Mouse (Mus musculus) liver, embryonic 11.5 days (tissue): Measurements from ENCODE around the gene Ocln. TPM values are rescaled to one million over a fixed set of nuclear protein-coding genes. Genes with fewer than 3 reads are reported as not detected.

ENCODE experiments used
- ATAC-seq: fragments of 200-750 bp; cut with Nextera tagmentation; replicated peaks from 2 replicates; pipeline ENCODE4 v1.8.0; 2017; ENCODE audit warnings: moderate number of reproducible peaks, mild to moderate bottlenecking, moderate TSS enrichment, moderate library complexity; ENCODE audit not compliant: low FRiP score
- DNase-seq: peaks from one replicate; pipeline ENCODE4 v3.0.0-alpha.2; 2017; ENCODE audit warnings: low spot score
- H3K27ac ChIP-seq: fragments of 300-500 bp; sonication (generic); 2 replicates; pipeline ENCODE4 v1.5.1; 2014; ENCODE audit warnings: mild to moderate bottlenecking, low read depth, low read length, control low read depth
- H3K27me3 ChIP-seq: fragments of 300-500 bp; sonication (generic); replicated peaks from 2 replicates; pipeline ENCODE4 v1.6.1; 2014; ENCODE audit warnings: low read length, mixed read lengths; ENCODE audit not compliant: control insufficient read depth, insufficient read depth
- H3K36me3 ChIP-seq: fragments of 300-500 bp; sonication (generic); 2 replicates; pipeline ENCODE4 v1.6.1; 2014; ENCODE audit warnings: mild to moderate bottlenecking, low read length, moderate library complexity, mixed read lengths; ENCODE audit not compliant: control insufficient read depth, insufficient read depth
- H3K4me1 ChIP-seq: fragments of 300-500 bp; sonication (generic); replicated peaks from 2 replicates; pipeline ENCODE4 v1.6.1; 2014; ENCODE audit warnings: low read length, mixed read lengths; ENCODE audit not compliant: control insufficient read depth, insufficient read depth
- H3K4me2 ChIP-seq: fragments of 300-500 bp; sonication (generic); 2 replicates; pipeline ENCODE4 v1.6.1; 2014; ENCODE audit warnings: mild to moderate bottlenecking, control low read depth, moderate library complexity
- H3K4me3 ChIP-seq: fragments of 300-500 bp; sonication (generic); 2 replicates; pipeline ENCODE4 v1.5.1; 2014; ENCODE audit warnings: low read depth, low read length, control low read depth
- H3K9ac ChIP-seq: fragments of 300-500 bp; sonication (generic); 2 replicates; pipeline ENCODE4 v1.6.1; 2014; ENCODE audit warnings: low read depth, low read length, control low read depth
- H3K9me3 ChIP-seq: fragments of 300-500 bp; sonication (generic); 2 replicates; pipeline ENCODE4 v1.6.1; 2016; ENCODE audit warnings: low read length, inconsistent platforms, mixed read lengths; ENCODE audit not compliant: control insufficient read depth
- WGBS: fragments of 180-500 bp; shearing (Covaris S2); extraction: QIAGEN DNeasy Blood & Tissue Kit; methylation state at CpG from one replicate; pipeline ENCODE4 v1.1.7; 2014; 5-methylcytosine and 5-hydroxymethylcytosine counted together
- polyA plus RNA-seq: library from polyadenylated mRNA; unstranded; fragments of >200 nt; fragmentation: Nextera tagmentation; extraction: Ambion mirVana; gene quantifications from 2 replicates; pipeline ENCODE4 v1.2.1, GENCODE M21; 2014

The Ocln gene
- polyA plus RNA-seq, 1 experiment from 2014 or later, result 8.5 TPM

DNA sequence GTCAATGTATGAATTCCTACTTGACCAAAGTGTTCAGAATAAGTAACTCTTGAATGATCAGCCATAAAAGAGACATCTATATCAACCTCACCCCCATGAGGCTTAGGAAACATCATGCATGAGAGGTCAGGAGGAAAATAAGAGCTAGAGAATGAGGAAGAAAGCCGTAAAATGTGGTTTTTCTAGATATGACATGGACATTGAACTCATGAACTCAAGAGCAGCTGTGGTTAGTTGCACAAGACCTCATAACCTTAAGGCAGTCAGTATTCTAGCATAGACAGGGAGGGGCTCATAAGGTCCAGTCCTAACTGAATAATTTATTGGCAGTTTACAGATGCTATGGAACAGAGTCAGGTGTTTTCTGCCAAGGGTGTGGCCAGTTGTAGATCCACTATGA is 103.0 kb downstream of the Ocln start:
- DNase-seq (no peak), ATAC-seq (no peak)
- Histone ChIP-seq H3K36me3 (no peaks in the 10 kb centered on the region), H3K27me3 (no peaks in the 10 kb centered on the region), H3K4me1 (no peaks in the 10 kb centered on the region), H3K27ac (no peak overlapping the region), H3K9me3 (no peaks in the 10 kb centered on the region), H3K9ac (no peak overlapping the region), H3K4me3 (no peak overlapping the region), H3K4me2 (no peak overlapping the region)
- 48% methylated on average over 1 of the region's 1 CpGs for WGBS

Other genes starting within 250 kb of the Ocln start
- gene Naip6, start 235.0 kb downstream of the Ocln start, polyA plus RNA-seq, result 0.67 and 0.69 TPM in 2 replicates
- gene Naip1, start 99.8 kb downstream of the Ocln start, polyA plus RNA-seq, result not detected in 2 replicates
- 83.2 and 86.6 TPM in 2 replicates for gene Gtf2h2, start 60.1 kb downstream of the Ocln start, polyA plus RNA-seq
- 9.1 and 9.5 TPM in 2 replicates for gene Marveld2, start 64.3 kb upstream of the Ocln start, polyA plus RNA-seq
- gene Ak6, start 98.3 kb upstream of the Ocln start, polyA plus RNA-seq, result 328 and 349 TPM in 2 replicates
- 32.1 and 33.5 TPM in 2 replicates for gene Rad17, start 98.3 kb upstream of the Ocln start, polyA plus RNA-seq
- gene Taf9, start 98.9 kb upstream of the Ocln start, polyA plus RNA-seq, result 25.1 and 26.0 TPM in 2 replicates
- gene Ccdc125, start 117.0 kb upstream of the Ocln start, polyA plus RNA-seq, result 8.1 and 8.8 TPM in 2 replicates
- 92.0 and 97.2 TPM in 2 replicates for gene Cdk7, start 178.2 kb upstream of the Ocln start, polyA plus RNA-seq
- 238 and 241 TPM in 2 replicates for gene Mrps36, start 191.9 kb upstream of the Ocln start, polyA plus RNA-seq
- 73.0 and 77.5 TPM in 2 replicates for gene Cenph, start 223.2 kb upstream of the Ocln start, polyA plus RNA-seq
- gene Ccnb1, start 233.9 kb upstream of the Ocln start, polyA plus RNA-seq, result 343 and 384 TPM in 2 replicates